Mouse (Mus musculus) heart, embryonic 16.5 days (tissue): Measurements from ENCODE around the gene Tiam1. TPM values are rescaled to one million over a fixed set of nuclear protein-coding genes. Genes with fewer than 3 reads are reported as not detected.

Experiments used
- ATAC-seq: fragments of 200-750 bp; cut with Nextera tagmentation; replicated peaks from 2 replicates; pipeline ENCODE4 v1.8.0; 2017; ENCODE audit warnings: moderate number of reproducible peaks; ENCODE audit not compliant: insufficient read depth, low FRiP score; ENCODE audit errors: extremely low read depth
- H3K27ac ChIP-seq: fragments of 300-500 bp; sonication (generic); 2 replicates; pipeline ENCODE4 v1.5.1; 2014; ENCODE audit warnings: mild to moderate bottlenecking, low read length, control low read depth, moderate library complexity
- H3K27me3 ChIP-seq: fragments of 300-500 bp; sonication (generic); 2 replicates; pipeline ENCODE4 v1.6.1; 2014; ENCODE audit warnings: low read length, mixed read lengths; ENCODE audit not compliant: control insufficient read depth, insufficient read depth
- H3K36me3 ChIP-seq: fragments of 300-500 bp; sonication (generic); 2 replicates; pipeline ENCODE4 v1.6.1; 2014; ENCODE audit not compliant: control insufficient read depth, insufficient read depth
- H3K4me1 ChIP-seq: fragments of 300-500 bp; sonication (generic); 2 replicates; pipeline ENCODE4 v1.6.1; 2014; ENCODE audit warnings: low read length, mixed read lengths; ENCODE audit not compliant: control insufficient read depth, insufficient read depth
- H3K4me2 ChIP-seq: fragments of 300-500 bp; sonication (generic); 2 replicates; pipeline ENCODE4 v1.6.1; 2014; ENCODE audit warnings: low read depth, mild to moderate bottlenecking, control low read depth, low read length
- H3K4me3 ChIP-seq: fragments of 300-500 bp; sonication (generic); 2 replicates; pipeline ENCODE4 v1.5.1; 2014; ENCODE audit warnings: mild to moderate bottlenecking, control low read depth, low read length
- H3K9ac ChIP-seq: fragments of 300-500 bp; sonication (generic); 2 replicates; pipeline ENCODE4 v1.6.1; 2014; ENCODE audit warnings: low read length, control low read depth
- H3K9me3 ChIP-seq: fragments of 300-500 bp; sonication (generic); replicated peaks from 2 replicates; pipeline ENCODE4 v1.6.1; 2016; ENCODE audit warnings: low read length; ENCODE audit not compliant: control insufficient read depth
- WGBS: fragments of 180-500 bp; shearing (Covaris S2); extraction: QIAGEN DNeasy Blood & Tissue Kit; methylation state at CpG from one replicate; pipeline ENCODE4 v1.1.7; 2014; 5-methylcytosine and 5-hydroxymethylcytosine counted together
- polyA plus RNA-seq: library from polyadenylated mRNA; unstranded; fragments of >200 nt; fragmentation: Nextera tagmentation; extraction: Ambion mirVana; gene quantifications from 2 replicates; pipeline ENCODE4 v1.2.1, GENCODE M21; 2015

Gene Tiam1
- polyA plus RNA-seq, 1 experiment from 2014 or later: 9.4 TPM

DNA sequence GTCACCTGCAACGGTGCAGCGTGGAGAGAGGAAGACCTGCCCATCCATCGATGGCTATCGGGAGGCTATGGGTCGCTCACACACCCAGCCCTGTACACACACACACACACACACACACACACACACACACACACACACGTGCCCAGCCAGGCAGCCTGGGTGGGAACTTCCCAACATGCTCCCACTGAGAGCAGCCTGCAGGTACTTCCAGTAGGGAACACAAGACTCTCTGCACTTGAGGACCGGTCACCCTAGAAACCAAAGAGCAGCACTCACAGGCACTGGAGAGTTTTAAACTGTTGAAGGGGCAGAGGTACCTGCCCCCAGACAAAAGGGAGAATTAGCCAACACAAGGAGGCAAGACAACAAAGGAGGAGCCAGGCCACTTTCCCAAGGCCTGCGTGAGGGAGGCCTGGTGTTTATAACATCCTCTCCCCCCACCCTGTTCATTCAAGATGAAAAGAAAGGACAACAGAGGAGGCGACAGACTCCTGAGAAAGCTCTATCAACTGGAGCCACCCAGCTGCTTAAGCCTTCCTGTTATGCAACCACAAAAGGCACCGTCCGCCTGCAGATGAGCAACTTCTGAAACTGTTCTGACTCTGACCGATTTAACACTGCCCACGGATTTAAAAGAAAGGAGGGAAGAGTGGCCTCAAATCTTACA, 326.9 kb downstream of the Tiam1 start:
- WGBS: 56% methylated on average over 13 of the region's 13 CpGs
- H3K9ac ChIP-seq: no peak overlapping the region
- 0 out of 2 replicates have a peak, but pooled peaks have one; percentile 12 for ATAC-seq

DNA sequence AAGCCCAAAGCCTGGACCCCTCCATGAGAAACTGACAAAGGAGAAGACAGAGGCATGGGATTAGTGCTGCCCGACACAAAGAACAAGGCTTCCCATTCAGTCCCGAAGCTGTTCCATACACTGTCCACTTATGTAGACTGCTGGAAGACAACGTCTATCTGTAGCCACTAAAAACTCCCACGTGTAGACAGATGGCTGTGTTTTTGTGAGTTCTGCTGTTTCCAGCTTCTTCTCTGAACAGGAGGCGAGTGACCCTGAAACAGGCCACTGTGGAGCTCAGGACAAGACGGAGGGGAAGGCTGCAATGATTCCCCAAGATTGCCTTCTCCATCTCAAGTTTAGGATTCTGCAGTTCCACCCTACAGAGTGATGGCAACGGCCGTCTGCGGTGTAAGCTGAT, 330.0 kb downstream of the Tiam1 start:
- Histone ChIP-seq H3K36me3 (peaks cover 5% of the 10 kb centered on the region), H3K4me2 (no peak overlapping the region), H3K4me3 (no peak overlapping the region), H3K27ac (no peak overlapping the region), H3K4me1 (peaks cover 12% of the 10 kb centered on the region), H3K9ac (no peak overlapping the region), H3K9me3 (no peaks in the 10 kb centered on the region), H3K27me3 (no peaks in the 10 kb centered on the region)
- WGBS: 78% methylated on average over 9 of the region's 9 CpGs
- ATAC-seq: no peak

More for the DNA sequence above, 326.9 kb downstream of the Tiam1 start:
- H3K27me3 ChIP-seq: peaks cover 5% of the 10 kb centered on the region; the same call in 1 of the 2 replicates
- peak overlapping the region; percentile 56; the same call in 1 of the 2 replicates for H3K4me3 ChIP-seq
- H3K4me1 ChIP-seq: peaks cover 14% of the 10 kb centered on the region
- no peak overlapping the region for H3K27ac ChIP-seq
- H3K9me3 ChIP-seq: no peaks in the 10 kb centered on the region
- H3K4me2 ChIP-seq: peak overlapping the region; percentile 85; the same call in 1 of the 2 replicates
- no peaks in the 10 kb centered on the region; the same call in 1 of the 2 replicates for H3K36me3 ChIP-seq

GRCm38 (mm10) chr16:89812891-89813290, 330.7 kb downstream of the Tiam1 start:
- no peak overlapping the region for H3K4me3 ChIP-seq
- no peaks in the 10 kb centered on the region for H3K9me3 ChIP-seq
- peaks cover 5% of the 10 kb centered on the region for H3K36me3 ChIP-seq
- 72% methylated on average over 12 of the region's 12 CpGs for WGBS
- no peak overlapping the region for H3K9ac ChIP-seq
- H3K27ac ChIP-seq: no peak overlapping the region
- no peak overlapping the region for H3K4me2 ChIP-seq
- peaks cover 8% of the 10 kb centered on the region for H3K4me1 ChIP-seq
- no peaks in the 10 kb centered on the region for H3K27me3 ChIP-seq
- ATAC-seq: no peak

GRCm38 (mm10) chr16:89810398-89810797, 333.2 kb downstream of the Tiam1 start:
- H3K36me3 ChIP-seq: peaks cover 5% of the 10 kb centered on the region
- no peak overlapping the region for H3K9ac ChIP-seq
- no peak for ATAC-seq
- H3K27ac ChIP-seq: no peak overlapping the region
- H3K9me3 ChIP-seq: no peaks in the 10 kb centered on the region
- no peak overlapping the region for H3K4me2 ChIP-seq
- H3K27me3 ChIP-seq: no peaks in the 10 kb centered on the region
- no peak overlapping the region for H3K4me3 ChIP-seq
- 69% methylated on average over 6 of the region's 6 CpGs for WGBS
- H3K4me1 ChIP-seq: no peaks in the 10 kb centered on the region

DNA sequence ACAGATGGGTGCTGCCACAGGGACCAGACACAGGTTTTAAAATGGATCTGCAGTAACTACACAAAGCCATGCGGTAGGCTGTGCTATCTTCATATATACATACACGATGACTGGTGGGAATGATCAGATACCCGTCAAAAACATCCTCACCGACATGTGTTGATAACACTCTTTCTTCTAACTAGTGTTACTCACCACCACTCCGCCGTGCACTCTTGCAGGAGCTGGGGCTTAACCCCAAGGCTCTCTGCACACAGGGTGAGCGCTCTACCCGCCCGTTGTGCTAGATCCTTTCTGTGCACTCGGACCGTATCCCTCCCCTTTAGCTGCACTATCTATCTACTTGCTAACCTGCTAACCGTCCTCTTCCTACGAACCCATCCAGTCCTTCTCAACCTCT, 335.4 kb downstream of the Tiam1 start:
- Histone ChIP-seq H3K4me1 (no peaks in the 10 kb centered on the region), H3K9ac (no peak overlapping the region), H3K9me3 (no peaks in the 10 kb centered on the region), H3K4me3 (no peak overlapping the region), H3K27me3 (no peaks in the 10 kb centered on the region), H3K27ac (no peak overlapping the region), H3K4me2 (no peak overlapping the region), H3K36me3 (peaks cover 16% of the 10 kb centered on the region)
- 61% methylated on average over 13 of the region's 13 CpGs for WGBS
- no peak for ATAC-seq

- H3K27me3 ChIP-seq: no peaks in the 10 kb centered on the region
- H3K9ac ChIP-seq: no peak overlapping the region
- peaks cover 12% of the 10 kb centered on the region for H3K36me3 ChIP-seq
- no peak overlapping the region for H3K4me2 ChIP-seq
- 76% methylated on average over 8 of the region's 8 CpGs for WGBS
- no peak overlapping the region for H3K4me3 ChIP-seq
- no peaks in the 10 kb centered on the region for H3K9me3 ChIP-seq
- H3K4me1 ChIP-seq: no peaks in the 10 kb centered on the region
- H3K27ac ChIP-seq: no peak overlapping the region
- no peak for ATAC-seq
Observed at GRCm38 (mm10) chr16:89805946-89806345, 337.6 kb downstream of the Tiam1 start.

- WGBS: 90% methylated on average over 12 of the region's 12 CpGs
- no peak for ATAC-seq
Observed at GRCm38 (mm10) chr16:89805210-89805609, 338.4 kb downstream of the Tiam1 start.

DNA sequence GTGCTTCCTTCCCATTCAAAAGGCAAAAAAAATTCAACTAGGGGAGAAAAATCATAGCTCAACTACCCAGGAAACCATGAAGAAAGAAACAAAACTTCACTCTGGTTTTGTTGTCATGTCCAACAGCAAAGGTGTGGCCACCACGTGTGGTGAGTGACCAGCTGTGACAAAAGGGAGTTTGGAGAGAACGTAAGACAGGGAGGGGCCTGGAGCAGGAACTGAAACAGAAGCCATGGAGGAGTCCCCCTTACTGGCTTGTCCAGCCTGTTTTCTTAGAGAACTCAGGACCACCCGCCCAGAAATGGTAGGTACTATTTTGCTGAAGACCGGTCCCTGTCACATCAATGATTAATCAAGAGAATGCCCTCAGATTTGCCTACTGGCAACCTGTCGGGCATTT, 342.1 kb downstream of the Tiam1 start:
- no peak overlapping the region for H3K4me3 ChIP-seq
- H3K36me3 ChIP-seq: peaks cover 11% of the 10 kb centered on the region
- no peak overlapping the region for H3K4me2 ChIP-seq
- H3K27ac ChIP-seq: no peak overlapping the region
- H3K9me3 ChIP-seq: no peaks in the 10 kb centered on the region
- H3K27me3 ChIP-seq: no peaks in the 10 kb centered on the region
- no peak for ATAC-seq
- no peaks in the 10 kb centered on the region for H3K4me1 ChIP-seq
- no peak overlapping the region for H3K9ac ChIP-seq
- WGBS: 84% methylated on average over 5 of the region's 5 CpGs

More at GRCm38 (mm10) chr16:89805210-89805609, 338.4 kb downstream of the Tiam1 start:
- Histone ChIP-seq H3K27me3 (no peaks in the 10 kb centered on the region), H3K4me3 (no peak overlapping the region), H3K4me2 (no peak overlapping the region), H3K36me3 (peaks cover 11% of the 10 kb centered on the region), H3K9me3 (no peaks in the 10 kb centered on the region), H3K4me1 (no peaks in the 10 kb centered on the region), H3K9ac (no peak overlapping the region), H3K27ac (no peak overlapping the region)

DNA sequence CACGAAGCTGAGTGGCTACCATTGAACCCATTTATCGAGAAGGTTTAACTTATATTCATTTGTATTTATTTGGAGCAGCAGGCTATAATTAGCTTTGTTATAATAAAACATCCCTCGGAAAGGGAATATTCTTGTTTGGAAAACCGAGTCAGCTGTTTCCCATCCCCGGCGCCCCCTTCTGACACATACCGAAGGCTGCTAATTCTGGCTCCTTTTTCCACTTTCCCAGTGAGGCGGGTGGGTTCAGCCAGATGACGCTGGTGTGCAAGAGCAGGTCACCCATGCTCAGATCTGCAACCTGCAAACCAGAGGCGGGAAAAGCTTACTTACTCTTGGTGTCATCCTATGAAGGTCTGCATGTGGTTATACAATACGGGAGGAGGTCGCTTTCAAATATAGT, 343.8 kb downstream of the Tiam1 start:
- H3K4me3 ChIP-seq: no peak overlapping the region
- WGBS: 65% methylated on average over 12 of the region's 12 CpGs
- no peak overlapping the region for H3K9ac ChIP-seq
- peaks cover 9% of the 10 kb centered on the region for H3K36me3 ChIP-seq
- H3K27ac ChIP-seq: no peak overlapping the region
- no peaks in the 10 kb centered on the region for H3K9me3 ChIP-seq
- no peaks in the 10 kb centered on the region for H3K4me1 ChIP-seq
- no peak for ATAC-seq
- H3K4me2 ChIP-seq: no peak overlapping the region
- H3K27me3 ChIP-seq: no peaks in the 10 kb centered on the region
